Mouse (Mus musculus) myocyte (in vitro differentiated cells): ENCODE data around the gene Pclo. TPM values are rescaled to one million over a fixed set of nuclear protein-coding genes. Genes with fewer than 3 reads are reported as not detected.

Experiments used
- H3K27me3 ChIP-seq: one replicate; pipeline ENCODE4 v1.6.1; 2011; ENCODE audit not compliant: control insufficient read depth, insufficient read depth, insufficient read length
- H3K36me3 ChIP-seq: one replicate; pipeline ENCODE4 v1.6.1; 2011; ENCODE audit not compliant: control insufficient read depth, insufficient read depth
- H3K4me2 ChIP-seq: one replicate; pipeline ENCODE4 v1.6.1; 2011; ENCODE audit warnings: low read depth, control low read depth
- H3K4me3 ChIP-seq: one replicate; pipeline ENCODE4 v1.5.1; 2011; ENCODE audit warnings: mild to moderate bottlenecking, control low read depth, moderate library complexity
- H3K79me2 ChIP-seq: one replicate; pipeline ENCODE4 v1.6.1; 2011; ENCODE audit not compliant: control insufficient read depth, insufficient read depth
- H3ac ChIP-seq: one replicate; pipeline ENCODE4 v1.6.1; 2011; ENCODE audit not compliant: control insufficient read depth, insufficient read length
- CEBPB ChIP-seq: IDR thresholded peaks from 2 replicates; pipeline ENCODE4 v1.6.1; 2011; ENCODE audit warnings: mild to moderate bottlenecking, moderate library complexity; ENCODE audit not compliant: poor library complexity, insufficient read depth, severe bottlenecking
- E2F4 ChIP-seq: IDR thresholded peaks from one replicate; pipeline ENCODE4 v1.6.1; 2011; ENCODE audit warnings: mild to moderate bottlenecking, control low read depth, moderate library complexity; ENCODE audit not compliant: insufficient read depth
- MAX ChIP-seq: IDR thresholded peaks from one replicate; pipeline ENCODE4 v1.6.1; 2011; ENCODE audit warnings: low read depth, mild to moderate bottlenecking, control low read depth
- MYOD1 ChIP-seq, 3 experiments: IDR thresholded peaks; one replicate each; pipeline ENCODE4 v1.6.1; 2011; ENCODE audit warnings: control low read depth in 2 of 3, low read depth in 2 of 3, mild to moderate bottlenecking in 2 of 3, moderate library complexity in 1 of 3; ENCODE audit not compliant: insufficient read length in 2 of 3, control insufficient read depth in 1 of 3
- MYOG ChIP-seq, 3 experiments: IDR thresholded peaks; one replicate each; pipeline ENCODE4 v1.6.1; 2011; ENCODE audit warnings: control low read depth in 2 of 3, low read depth in 2 of 3, mild to moderate bottlenecking in 2 of 3; ENCODE audit not compliant: insufficient read length in 2 of 3, control insufficient read depth in 1 of 3, insufficient read depth in 1 of 3
- POLR2A ChIP-seq: IDR thresholded peaks from one replicate; pipeline ENCODE4 v1.6.1; 2011; ENCODE audit warnings: low read depth, mild to moderate bottlenecking, control low read depth, moderate library complexity; ENCODE audit not compliant: insufficient read length
- POLR2AphosphoS2 ChIP-seq: IDR thresholded peaks from one replicate; pipeline ENCODE4 v1.6.1; 2011; ENCODE audit warnings: low read depth, control low read depth; ENCODE audit not compliant: insufficient read length
- REST ChIP-seq: IDR thresholded peaks from one replicate; pipeline ENCODE4 v1.6.1; 2011; ENCODE audit warnings: mild to moderate bottlenecking, control low read depth, moderate library complexity; ENCODE audit not compliant: insufficient read depth, insufficient read length
- SRF ChIP-seq: IDR thresholded peaks from one replicate; pipeline ENCODE4 v1.6.1; 2011; ENCODE audit warnings: low read depth; ENCODE audit not compliant: control insufficient read depth, insufficient read length
- TCF12 ChIP-seq: IDR thresholded peaks from one replicate; pipeline ENCODE4 v1.6.1; 2011; ENCODE audit warnings: mild to moderate bottlenecking, control low read depth; ENCODE audit not compliant: poor library complexity, insufficient read depth, severe bottlenecking
- TCF3 ChIP-seq: IDR thresholded peaks from one replicate; pipeline ENCODE4 v1.6.1; 2011; ENCODE audit warnings: low read depth, control low read depth; ENCODE audit not compliant: insufficient read length
- USF1 ChIP-seq: IDR thresholded peaks from one replicate; pipeline ENCODE4 v1.6.1; 2011; ENCODE audit warnings: low read depth, mild to moderate bottlenecking, control low read depth, moderate library complexity
- polyA plus RNA-seq: library from polyadenylated mRNA; unstranded; fragments of >200 nt; fragmentation: generic; extraction: Trizol; gene quantifications from one replicate; pipeline ENCODE4 v1.2.1, GENCODE M21; 2012; ENCODE audit warnings: missing spikeins

Pclo gene
- polyA plus RNA-seq, 1 experiment: 0.07 TPM

DNA sequence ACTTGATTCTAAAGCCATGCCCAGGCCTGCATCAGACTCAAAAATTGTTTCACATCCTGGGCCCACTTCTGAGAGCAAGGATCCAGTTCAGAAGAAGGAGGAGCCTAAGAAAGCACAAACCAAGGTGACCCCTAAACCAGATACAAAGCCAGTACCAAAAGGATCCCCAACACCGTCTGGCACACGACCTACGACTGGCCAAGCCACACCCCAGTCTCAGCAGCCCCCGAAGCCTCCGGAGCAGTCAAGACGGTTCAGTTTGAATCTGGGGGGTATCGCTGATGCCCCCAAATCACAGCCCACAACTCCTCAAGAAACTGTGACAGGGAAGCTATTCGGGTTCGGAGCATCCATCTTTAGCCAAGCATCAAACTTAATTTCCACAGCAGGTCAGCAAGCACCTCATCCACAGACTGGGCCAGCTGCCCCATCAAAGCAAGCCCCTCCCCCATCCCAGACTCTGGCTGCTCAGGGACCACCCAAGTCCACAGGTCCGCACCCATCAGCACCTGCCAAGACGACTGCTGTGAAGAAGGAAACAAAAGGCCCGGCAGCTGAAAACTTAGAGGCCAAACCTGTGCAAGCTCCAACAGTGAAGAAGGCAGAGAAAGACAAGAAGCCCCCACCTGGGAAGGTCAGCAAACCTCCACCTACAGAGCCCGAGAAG is 25.4 kb downstream of the Pclo start:
- TF ChIP-seq E2F4: no peak
- TF ChIP-seq TCF12: no peak
- TF ChIP-seq TCF3: no peak
- no peak for TF ChIP-seq MYOG (IDR thresholded peaks at IDR 0.05; ENCODE audit: control insufficient read depth in 1 of 3, insufficient read depth in 1 of 3, insufficient read length in 2 of 3, low read depth in 2 of 3)
- H3K36me3 ChIP-seq: no peaks in the 10 kb centered on the region
- no peak overlapping the region for H3ac ChIP-seq
- H3K27me3 ChIP-seq: no peaks in the 10 kb centered on the region
- H3K4me3 ChIP-seq: no peak overlapping the region
- H3K4me2 ChIP-seq: no peak overlapping the region
- H3K79me2 ChIP-seq: no peaks in the 10 kb centered on the region

DNA sequence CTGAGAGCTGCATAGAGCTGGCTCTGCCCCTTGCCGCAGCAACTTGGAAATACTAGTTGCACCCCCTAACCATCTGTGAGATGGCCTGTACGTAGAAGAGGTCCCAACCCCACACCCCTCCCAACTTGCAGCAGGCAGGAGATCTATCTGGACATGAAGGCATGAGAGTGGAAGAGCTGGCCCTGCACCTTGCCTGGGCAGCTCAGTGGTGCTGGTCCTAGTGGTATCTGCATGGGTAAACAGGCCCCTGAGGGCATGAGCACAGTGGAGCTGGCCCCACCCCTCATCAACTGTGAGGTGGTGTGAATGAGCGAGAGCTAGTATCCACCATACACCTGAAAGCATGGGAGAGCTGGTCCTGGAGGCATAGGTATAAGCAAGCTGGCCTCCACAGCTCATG is 60.9 kb downstream of the Pclo start:
- no peak for TF ChIP-seq E2F4
- TF ChIP-seq TCF12: no peak
- TF ChIP-seq MYOD1 (IDR thresholded peaks at IDR 0.05; ENCODE audit: control insufficient read depth in 1 of 3, insufficient read length in 2 of 3, low read depth in 2 of 3): no peak
- no peak for TF ChIP-seq POLR2AphosphoS2
- TF ChIP-seq POLR2A: no peak
- no peak for TF ChIP-seq CEBPB
- no peak for TF ChIP-seq REST
- no peak for TF ChIP-seq SRF
- TF ChIP-seq MAX: no peak
- no peak for TF ChIP-seq MYOG (IDR thresholded peaks at IDR 0.05; ENCODE audit: control insufficient read depth in 1 of 3, insufficient read depth in 1 of 3, insufficient read length in 2 of 3, low read depth in 2 of 3)
- TF ChIP-seq TCF3: no peak
- no peak for TF ChIP-seq USF1

DNA sequence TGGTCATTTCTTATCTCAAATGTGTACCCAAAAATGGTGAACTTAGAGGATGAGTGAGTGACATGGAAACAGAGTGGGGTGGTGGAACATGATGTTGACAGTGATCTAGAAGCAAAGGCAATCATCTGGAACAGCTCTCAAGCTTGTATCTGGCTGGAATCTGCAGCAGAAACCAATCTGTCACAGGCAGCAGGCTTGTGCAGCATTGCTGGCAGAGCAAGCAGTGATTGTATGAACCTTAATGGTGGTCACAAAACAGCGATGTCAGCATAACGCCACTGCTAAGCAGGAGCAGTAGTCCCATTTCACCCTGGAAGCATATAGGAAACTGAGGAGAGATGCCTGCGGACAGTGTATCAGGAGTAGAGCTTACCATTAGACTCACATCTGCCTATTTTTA is 76.8 kb downstream of the Pclo start:
- Histone ChIP-seq H3K4me2 (no peak overlapping the region), H3K27me3 (no peaks in the 10 kb centered on the region), H3K4me3 (no peak overlapping the region), H3K36me3 (no peaks in the 10 kb centered on the region), H3K79me2 (no peaks in the 10 kb centered on the region), H3ac (no peak overlapping the region)
- no peak for TF ChIP-seq MYOD1 (IDR thresholded peaks at IDR 0.05; ENCODE audit: control insufficient read depth in 1 of 3, insufficient read length in 2 of 3, low read depth in 2 of 3)
- TF ChIP-seq POLR2A: no peak
- no peak for TF ChIP-seq MAX
- no peak for TF ChIP-seq USF1
- no peak for TF ChIP-seq POLR2AphosphoS2
- TF ChIP-seq SRF: no peak
- TF ChIP-seq TCF3: no peak
- TF ChIP-seq REST: no peak
- no peak for TF ChIP-seq E2F4
- TF ChIP-seq TCF12: no peak
- TF ChIP-seq MYOG (IDR thresholded peaks at IDR 0.05; ENCODE audit: control insufficient read depth in 1 of 3, insufficient read depth in 1 of 3, insufficient read length in 2 of 3, low read depth in 2 of 3): no peak
- TF ChIP-seq CEBPB: no peak

More for the DNA sequence above, 60.9 kb downstream of the Pclo start:
- H3K27me3 ChIP-seq: no peaks in the 10 kb centered on the region
- H3K36me3 ChIP-seq: no peaks in the 10 kb centered on the region
- H3K4me2 ChIP-seq: no peak overlapping the region
- no peaks in the 10 kb centered on the region for H3K79me2 ChIP-seq
- H3K4me3 ChIP-seq: no peak overlapping the region
- no peak overlapping the region for H3ac ChIP-seq

DNA sequence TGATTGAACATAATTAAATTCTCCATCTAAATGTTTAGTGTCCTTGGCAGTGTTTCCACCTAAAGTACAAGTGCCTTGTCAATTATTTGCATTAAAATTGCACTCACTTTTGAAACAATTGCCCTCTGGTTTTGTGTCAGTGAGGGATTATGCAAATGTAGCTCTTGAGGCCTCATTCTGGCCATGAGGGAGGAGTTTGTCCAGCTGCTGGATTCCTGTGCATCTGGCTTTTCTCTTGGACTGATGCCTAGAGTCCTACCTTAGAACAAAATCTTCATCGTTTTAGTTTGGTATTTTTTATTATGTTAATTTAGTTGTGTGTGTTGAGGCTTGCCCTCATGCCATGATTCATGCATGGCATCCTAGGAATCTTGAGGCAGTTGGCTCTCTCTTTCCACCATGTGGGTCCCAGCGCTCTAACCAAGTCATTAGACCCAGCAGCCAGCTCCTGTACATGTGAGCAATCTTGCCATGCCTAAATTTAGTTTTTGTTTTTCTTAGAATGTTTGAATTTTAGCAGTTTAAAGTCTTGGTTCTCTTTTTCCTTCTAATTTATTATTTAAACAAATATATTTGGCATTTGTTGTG is 80.8 kb downstream of the Pclo start:
- no peak overlapping the region for H3K4me2 ChIP-seq
- TF ChIP-seq REST (no peak), MYOG (IDR thresholded peaks at IDR 0.05; ENCODE audit: control insufficient read depth in 1 of 3, insufficient read depth in 1 of 3, insufficient read length in 2 of 3, low read depth in 2 of 3) (no peak), SRF (no peak), MYOD1 (IDR thresholded peaks at IDR 0.05; ENCODE audit: control insufficient read depth in 1 of 3, insufficient read length in 2 of 3, low read depth in 2 of 3) (no peak), E2F4 (no peak), POLR2A (no peak), TCF3 (no peak), CEBPB (no peak), TCF12 (no peak), POLR2AphosphoS2 (no peak), USF1 (no peak), MAX (no peak)
- no peaks in the 10 kb centered on the region for H3K36me3 ChIP-seq
- H3ac ChIP-seq: no peak overlapping the region
- H3K4me3 ChIP-seq: no peak overlapping the region
- no peaks in the 10 kb centered on the region for H3K79me2 ChIP-seq
- no peaks in the 10 kb centered on the region for H3K27me3 ChIP-seq
